Mouse (Mus musculus) right cerebral cortex, postnatal 4 days (tissue): ENCODE results near the gene Slc5a5.

ENCODE experiments used
- DNase-seq: peaks from one replicate; pipeline ENCODE4 v3.0.0-alpha.2; 2022

The Slc5a5 gene

GRCm38 (mm10) chr8:70892022-70892895 lies at the start of gene Slc5a5:
Gene Slc5a5 (minus strand): TSS chr8:70892757.
- no peak for DNase-seq

GRCm38 (mm10) chr8:70941478-70941877 lies 48.9 kb upstream of the Slc5a5 start:
- DNase-seq = no peak

GRCm38 (mm10) chr8:70937200-70937599 lies 44.6 kb upstream of the Slc5a5 start:
- DNase-seq = no peak

- no peak for DNase-seq
Observed at GRCm38 (mm10) chr8:70934786-70935185, 42.2 kb upstream of the Slc5a5 start.

GRCm38 (mm10) chr8:70933036-70933435 lies 40.5 kb upstream of the Slc5a5 start:
- DNase-seq = no peak

GRCm38 (mm10) chr8:70931731-70932130 lies 39.2 kb upstream of the Slc5a5 start:
- no peak for DNase-seq

GRCm38 (mm10) chr8:70928778-70929322 lies 36.3 kb upstream of the Slc5a5 start:
- no peak for DNase-seq

GRCm38 (mm10) chr8:70928096-70928495 lies 35.5 kb upstream of the Slc5a5 start:
- DNase-seq = no peak

GRCm38 (mm10) chr8:70926396-70926795 lies 33.8 kb upstream of the Slc5a5 start:
- no peak for DNase-seq

- no peak for DNase-seq
Observed at GRCm38 (mm10) chr8:70925754-70926153, 33.2 kb upstream of the Slc5a5 start.

- DNase-seq = no peak
Observed at GRCm38 (mm10) chr8:70924151-70924550, 31.6 kb upstream of the Slc5a5 start.

GRCm38 (mm10) chr8:70920049-70920922 lies 27.7 kb upstream of the Slc5a5 start:
- DNase-seq = no peak

GRCm38 (mm10) chr8:70914704-70915103 lies 22.1 kb upstream of the Slc5a5 start:
- no peak for DNase-seq

GRCm38 (mm10) chr8:70913523-70913922 lies 21.0 kb upstream of the Slc5a5 start:
- DNase-seq = no peak

GRCm38 (mm10) chr8:70912955-70913354 lies 20.4 kb upstream of the Slc5a5 start:
- DNase-seq = no peak

- DNase-seq = no peak
Observed at GRCm38 (mm10) chr8:70911596-70911995, 19.0 kb upstream of the Slc5a5 start.

- no peak for DNase-seq
Observed at GRCm38 (mm10) chr8:70907518-70907917, 15.0 kb upstream of the Slc5a5 start.

- peak; percentile 93 for DNase-seq
Observed at GRCm38 (mm10) chr8:70905831-70906736, 13.5 kb upstream of the Slc5a5 start, which contains the start of gene Map1s. Gene Map1s (plus strand): TSS chr8:70905932.

- DNase-seq = no peak
Observed at GRCm38 (mm10) chr8:70905463-70905830, 12.9 kb upstream of the Slc5a5 start.

GRCm38 (mm10) chr8:70904532-70904931 lies 12.0 kb upstream of the Slc5a5 start:
- no peak for DNase-seq

- no peak for DNase-seq
Observed at GRCm38 (mm10) chr8:70903582-70903981, 11.0 kb upstream of the Slc5a5 start.

- no peak for DNase-seq
Observed at GRCm38 (mm10) chr8:70903112-70903511, 10.6 kb upstream of the Slc5a5 start.
